In the genomic region with DNA sequence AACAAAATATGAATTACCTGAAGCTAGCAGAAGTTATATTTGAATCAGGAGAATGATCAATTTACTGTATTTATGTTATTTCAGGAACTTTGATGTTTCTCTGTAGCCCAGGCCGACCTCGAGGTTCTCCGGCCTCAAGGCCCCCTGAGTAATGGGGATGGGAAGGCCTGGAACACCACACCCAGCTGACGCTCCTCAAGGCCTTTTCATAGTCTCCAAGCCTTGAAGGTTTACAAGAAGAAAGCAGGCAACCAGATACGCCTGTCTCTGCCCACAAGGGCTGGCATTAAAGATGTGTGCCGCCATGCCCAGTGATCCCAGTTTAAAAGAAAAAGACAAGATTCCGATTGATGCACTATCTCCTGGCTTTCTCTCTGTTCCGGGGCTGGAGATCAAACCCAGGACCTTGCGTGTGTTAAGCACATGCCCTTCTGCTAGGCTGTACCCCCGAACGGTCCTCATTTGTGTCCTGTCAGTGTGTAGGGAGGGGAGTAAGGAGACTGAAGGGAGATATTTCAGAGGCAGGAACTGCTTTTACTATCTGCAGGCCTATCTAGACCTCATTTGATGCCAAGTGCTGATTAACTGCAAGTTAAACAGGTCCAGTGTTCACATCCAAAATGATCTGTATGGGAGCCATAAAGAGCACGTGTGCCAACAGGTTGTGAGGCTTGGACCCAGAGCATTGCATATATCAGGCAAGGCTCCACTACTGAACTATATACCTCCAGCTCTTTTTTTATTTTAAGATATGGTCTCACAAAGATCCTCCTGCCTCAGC, we compare ENCODE assay signal across 1 mouse cellular context.
TF ChIP-seq lines count a peak whose summit lies in the region.

No protein-coding gene starts in this region.

TF ChIP-seq in MEL, 35 proteins besides CTCF, POLR2A, EP300 and RAD21:
- no peak for TF ChIP-seq MYB (IDR thresholded peaks at IDR 0.05; ENCODE audit: low read depth, low read length)
- peak; percentile 45; the same call in 1 of the 2 replicates for TF ChIP-seq GATA1 (IDR thresholded peaks at IDR 0.05; ENCODE audit: low read depth, low read length)
